Mouse (Mus musculus): ENCODE measurements around the gene Gm14597.
"Not testable (repeated sequence)": the region's sequence is repeated elsewhere in the genome, so short reads cannot be mapped to it uniquely, and the experiment has no call there.

Gene Gm14597

DNA sequence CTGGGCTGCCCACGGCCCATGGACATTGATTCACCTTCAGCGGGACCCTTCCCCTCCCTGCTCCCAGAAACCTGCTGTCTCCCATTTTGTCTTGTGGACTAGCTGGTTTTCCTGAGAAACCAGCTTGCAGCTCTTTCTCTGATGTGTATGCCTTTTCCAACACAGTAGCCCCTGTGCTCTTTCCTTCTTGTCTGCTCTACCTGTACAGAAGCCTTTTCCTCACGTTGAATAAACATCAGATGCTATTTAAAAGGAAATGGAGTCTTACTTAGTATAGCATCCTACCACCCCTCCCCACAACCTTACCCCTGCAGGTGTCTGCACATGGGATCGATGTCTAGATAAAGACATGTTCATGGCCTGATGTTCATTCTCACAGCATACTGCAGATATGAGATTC, at the start of gene Gm14597:
Gene Gm14597, minus strand, starts transcription at position 101 of the 400 bp plus-strand sequence.
- not testable (repeated sequence) for DNase-seq (ENCODE audit: low read depth, low spot score)

DNA sequence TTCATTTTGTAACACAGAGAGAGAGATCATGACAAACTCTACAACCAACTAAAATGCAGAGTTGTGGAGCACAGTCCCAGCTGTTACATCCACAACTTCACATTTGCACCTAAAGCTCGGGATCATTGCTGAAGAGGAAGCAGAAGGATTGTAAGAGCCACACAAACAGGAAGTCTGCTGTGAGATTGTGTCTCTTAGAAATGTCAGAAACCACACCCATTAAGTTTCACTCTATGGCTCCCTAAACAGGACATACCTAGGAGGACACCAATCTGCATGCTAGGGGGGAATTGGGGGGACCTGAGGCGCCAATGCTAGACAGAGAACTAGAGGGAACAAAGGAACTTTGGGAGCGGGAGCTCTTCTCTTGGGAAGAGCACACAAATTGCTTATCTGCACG, 44.1 kb upstream of the Gm14597 start:
- DNase-seq (ENCODE audit: low read depth, low spot score) = not testable (repeated sequence)

DNA sequence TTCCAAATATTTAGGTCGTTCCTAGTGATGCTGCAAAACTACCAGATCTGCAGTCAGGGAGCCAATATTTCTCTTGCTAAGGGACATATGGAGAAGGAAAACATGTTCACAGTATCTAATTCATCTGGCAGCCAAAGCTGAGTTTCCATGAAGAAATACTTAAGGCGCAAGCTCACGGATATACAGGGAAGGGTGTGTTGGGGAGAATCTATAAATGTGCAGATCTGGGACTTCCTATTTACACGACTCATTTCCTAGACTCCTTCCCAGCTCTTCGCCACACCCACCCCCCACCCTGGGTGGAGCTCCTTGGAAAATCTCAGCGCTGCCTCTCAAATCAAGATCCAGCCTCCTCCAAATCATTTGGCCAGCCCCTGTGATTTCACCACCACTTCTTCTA, 37.1 kb upstream of the Gm14597 start:
- no peak for DNase-seq (ENCODE audit: low read depth, low spot score)

DNA sequence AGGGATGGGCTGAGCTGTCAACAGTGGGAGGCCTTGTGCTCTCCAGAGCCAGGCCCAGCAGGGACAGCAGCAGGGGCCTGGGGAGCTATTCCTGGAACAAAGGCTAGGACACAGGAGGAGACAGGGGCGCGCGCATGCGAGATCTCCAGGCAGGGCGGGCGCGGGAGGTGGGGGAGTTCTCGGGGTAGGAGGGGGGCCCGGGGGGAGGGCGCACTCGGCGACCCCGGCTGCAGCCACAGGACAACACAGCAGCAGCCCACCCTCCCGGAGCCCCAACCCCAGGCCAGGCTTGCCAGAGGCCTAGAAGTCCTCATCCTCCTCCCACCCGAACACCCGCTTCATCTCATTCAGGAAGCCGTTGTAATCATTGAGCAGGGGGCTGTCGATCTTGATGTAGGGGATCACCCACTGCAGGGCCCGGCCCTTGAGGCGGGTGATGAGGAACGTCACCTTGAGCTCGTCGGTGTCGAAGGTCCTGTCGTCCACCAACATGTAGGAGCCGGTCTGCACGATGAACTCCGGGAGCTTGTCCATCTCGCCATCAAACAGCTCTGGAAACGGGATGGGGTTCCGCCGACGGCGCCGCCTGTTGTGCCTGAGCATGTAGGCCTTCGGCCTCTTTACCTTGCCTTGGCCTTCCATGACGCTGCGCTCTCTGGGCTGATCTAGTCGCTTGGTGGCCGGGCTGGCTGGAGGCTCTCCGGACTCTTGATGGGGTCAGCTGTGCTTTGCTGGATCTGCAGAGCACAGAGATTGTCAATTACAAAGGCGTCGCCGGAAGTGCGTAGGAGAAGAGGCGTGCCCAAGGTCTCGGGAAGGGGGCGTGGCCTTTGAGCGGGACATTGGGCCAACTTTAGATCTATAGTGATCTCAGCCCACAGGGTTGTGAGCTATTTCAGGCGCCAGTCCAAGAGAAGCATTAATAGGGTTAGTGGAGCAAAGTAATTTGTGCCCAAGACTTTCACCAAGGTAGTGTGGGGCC, 34.5 kb upstream of the Gm14597 start, which contains the start of gene Rtl8a:
Gene Rtl8a, minus strand, starts transcription at position 703 of the 982 bp plus-strand sequence.
- peak; percentile 83 for DNase-seq (ENCODE audit: low read depth, low spot score)

DNA sequence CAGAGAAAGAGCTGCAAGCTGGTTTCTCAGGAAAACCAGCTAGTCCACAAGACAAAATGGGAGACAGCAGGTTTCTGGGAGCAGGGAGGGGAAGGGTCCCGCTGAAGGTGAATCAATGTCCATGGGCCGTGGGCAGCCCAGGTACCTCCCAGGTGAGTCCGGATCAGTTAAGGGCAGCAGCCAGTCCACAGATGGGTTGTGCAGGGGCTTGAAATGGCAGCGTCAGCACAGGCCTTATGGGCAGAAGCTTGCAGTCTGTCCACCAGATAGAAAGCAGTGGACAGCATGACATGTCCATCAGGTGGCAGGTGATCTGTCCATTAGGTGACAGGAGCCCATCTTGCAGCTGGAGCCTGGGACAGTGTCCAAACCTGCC, 33.8 kb upstream of the Gm14597 start:
- DNase-seq (ENCODE audit: low read depth, low spot score) = not testable (repeated sequence)

DNA sequence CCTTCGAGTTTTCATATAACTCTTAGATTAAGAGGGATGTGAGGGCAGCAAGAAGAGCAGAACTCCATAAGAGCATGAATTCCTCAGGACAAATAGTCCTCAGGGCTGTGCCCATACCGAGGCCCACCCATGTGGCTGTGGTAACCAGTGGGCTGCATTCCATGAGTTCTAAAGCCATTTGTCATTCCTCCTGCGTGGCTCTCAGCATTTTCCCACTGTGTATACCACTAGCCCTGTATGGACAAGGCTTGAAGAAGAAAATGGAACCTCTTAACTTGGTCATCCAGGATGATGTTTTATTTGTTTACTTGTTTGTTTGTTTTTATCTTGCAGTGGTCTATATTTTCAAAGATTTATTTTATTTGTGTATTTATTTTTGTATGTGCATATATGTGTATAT, 29.3 kb upstream of the Gm14597 start:
- not testable (repeated sequence) for DNase-seq (ENCODE audit: low read depth, low spot score)

DNA sequence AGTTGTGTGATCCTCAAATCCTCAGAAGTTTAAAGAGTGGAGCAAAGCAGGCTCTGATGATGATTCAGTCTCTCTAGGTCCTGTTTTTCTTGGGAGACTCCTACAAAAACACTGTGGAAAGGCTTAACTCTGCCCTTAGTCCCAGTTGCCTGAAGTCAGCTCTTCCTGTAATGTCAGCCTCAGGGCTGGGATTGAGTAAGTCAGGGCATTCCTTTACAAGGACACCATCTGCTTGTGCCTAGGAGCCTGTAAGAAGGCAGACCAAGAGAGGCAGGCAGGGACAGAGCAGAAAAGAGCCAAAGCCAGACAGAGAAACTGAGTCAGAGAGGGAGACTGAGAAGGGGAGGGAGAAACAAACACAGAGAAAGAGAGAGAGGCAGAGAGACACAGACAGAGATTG, 2.6 kb upstream of the Gm14597 start:
- not testable (repeated sequence) for DNase-seq (ENCODE audit: low read depth, low spot score)

DNA sequence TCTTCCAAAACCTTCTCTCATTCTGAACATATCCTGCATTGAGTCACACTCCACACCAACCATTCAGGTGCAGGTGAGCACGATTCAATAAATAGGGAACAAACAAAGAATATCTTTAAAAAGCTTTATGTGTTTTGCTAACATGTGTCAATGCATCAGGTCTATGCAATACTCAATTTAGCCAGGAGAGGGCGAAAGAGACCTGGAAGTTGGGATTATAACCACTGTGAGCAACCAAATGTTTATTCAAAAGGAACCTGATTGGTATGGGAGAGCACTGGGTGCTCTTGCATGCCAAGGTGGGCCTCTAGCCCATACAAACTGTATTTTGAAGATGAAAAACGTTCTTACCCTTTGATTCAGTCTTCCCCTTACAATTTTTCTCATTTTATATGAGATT, 1.8 kb upstream of the Gm14597 start:
- peak; percentile 67 for DNase-seq (ENCODE audit: low read depth, low spot score)

DNA sequence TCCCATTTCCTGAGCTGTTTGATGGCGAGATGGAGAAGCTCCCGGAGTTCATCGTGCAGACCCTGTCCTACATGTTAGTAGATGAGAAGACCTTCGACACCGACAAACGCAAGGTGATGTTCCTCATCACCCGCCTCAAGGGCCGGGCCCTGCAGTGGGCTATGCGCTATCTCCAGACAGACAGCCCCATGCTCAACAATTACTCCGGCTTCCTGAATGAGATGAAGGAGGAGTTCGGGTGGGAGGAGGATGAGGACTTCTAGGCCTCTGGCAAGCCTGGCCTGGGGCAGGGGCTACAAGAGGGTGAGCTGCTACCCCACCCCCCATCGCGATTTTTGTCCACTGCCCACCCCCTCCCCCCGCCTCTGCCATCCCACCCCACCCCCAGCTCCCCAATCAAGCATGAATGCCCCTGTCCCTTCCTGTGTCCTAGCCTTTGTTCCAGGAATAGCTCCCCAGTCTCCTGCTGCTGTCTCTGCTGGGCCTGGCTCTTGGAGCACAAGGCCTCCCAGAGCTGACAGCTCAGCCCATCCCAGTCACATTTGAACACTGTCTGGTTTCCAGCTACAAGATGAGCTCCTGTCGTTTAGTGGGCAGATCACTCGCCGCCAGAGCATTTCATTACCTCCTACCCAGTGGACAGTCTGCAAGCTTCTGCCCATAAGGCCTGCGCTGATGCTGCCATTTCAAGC, 511 bp downstream of the Gm14597 start:
- DNase-seq (ENCODE audit: low read depth, low spot score) = peak; percentile 6

DNA sequence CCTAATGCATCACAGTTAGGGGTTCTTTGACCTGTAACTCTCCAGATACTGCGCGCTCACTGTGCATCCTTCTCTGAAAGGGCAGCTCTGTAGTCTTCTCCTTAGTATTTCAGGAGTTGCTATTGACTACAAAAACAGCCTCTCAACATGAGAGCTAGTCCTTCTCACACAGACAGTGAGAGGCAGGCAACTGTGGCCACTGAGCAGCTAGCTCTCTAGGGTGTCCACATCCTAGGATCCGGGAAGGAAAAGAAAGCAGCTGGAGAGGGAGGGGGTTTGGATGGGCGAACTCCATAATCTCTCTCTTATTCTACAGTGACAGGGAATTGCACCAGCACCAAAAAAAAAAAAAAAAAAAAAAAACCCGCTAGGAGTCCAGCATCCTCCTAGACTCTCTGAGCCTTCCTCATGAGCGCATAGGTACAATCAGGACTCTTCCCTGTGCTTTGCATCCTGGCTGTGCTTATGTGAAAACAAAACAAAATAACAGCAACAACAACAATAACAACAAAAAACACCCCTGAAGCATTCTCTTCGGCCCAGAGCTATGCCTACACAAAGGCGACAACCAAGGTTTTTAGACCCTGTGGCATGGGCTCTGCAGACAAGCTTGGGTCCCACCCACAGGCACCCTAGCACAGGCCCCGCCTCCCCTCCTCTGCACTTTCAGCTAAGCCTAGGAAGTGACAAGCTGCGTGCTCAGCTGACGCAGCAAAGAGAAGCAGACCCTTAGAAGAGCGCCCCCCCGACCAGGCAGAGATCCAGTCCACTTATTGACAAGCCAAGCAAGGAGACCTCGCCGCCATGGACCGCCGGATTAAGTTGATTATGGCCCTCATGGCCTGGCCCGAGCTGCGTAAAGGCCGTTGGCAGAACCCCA, 1.3 kb downstream of the Gm14597 start, which contains the start of gene Rtl8c:
Gene Rtl8c, plus strand, starts transcription at position 791 of the 880 bp plus-strand sequence.
- DNase-seq (ENCODE audit: low read depth, low spot score) = peak; percentile 61

DNA sequence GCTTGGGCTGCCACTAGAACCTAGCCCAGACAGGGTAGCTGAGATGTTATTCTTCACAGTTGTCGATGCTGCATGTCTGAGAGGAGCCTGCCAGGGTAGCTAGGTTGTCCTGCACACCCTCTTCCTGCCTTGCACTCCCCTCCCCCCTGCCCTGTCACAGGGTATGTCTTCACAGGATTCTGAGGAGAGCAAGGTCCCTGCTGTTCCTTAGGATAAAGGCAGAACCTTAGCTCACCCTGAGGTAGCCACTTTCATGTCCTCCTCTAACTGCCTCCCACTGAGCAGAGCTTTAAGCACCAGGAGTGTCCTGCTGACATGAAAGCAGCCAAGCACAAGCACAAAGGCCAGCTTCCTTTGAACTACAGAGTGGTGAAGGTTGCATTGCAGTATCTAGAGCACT, 2.6 kb downstream of the Gm14597 start:
- not testable (repeated sequence) for DNase-seq (ENCODE audit: low read depth, low spot score)

DNA sequence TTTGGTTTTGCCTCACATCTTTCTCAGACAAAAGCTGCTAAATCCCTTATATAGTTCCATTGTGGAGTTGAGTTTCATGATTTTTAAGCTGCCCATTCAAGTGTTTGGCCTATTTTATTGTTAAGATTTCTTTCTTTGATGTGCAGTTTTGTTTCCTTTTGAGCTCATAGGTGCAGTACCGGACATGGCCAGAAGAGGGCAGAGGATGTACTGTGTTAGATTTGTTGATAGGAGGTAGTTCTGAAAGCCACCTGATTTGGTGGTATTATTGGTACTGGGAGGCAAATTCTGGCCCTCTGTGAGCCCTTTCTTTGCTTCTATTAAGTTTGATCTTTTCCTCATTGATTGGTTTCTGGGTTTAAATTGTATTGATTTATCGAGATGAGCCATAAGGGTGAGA, 8.8 kb downstream of the Gm14597 start:
- not testable (repeated sequence) for DNase-seq (ENCODE audit: low read depth, low spot score)

DNA sequence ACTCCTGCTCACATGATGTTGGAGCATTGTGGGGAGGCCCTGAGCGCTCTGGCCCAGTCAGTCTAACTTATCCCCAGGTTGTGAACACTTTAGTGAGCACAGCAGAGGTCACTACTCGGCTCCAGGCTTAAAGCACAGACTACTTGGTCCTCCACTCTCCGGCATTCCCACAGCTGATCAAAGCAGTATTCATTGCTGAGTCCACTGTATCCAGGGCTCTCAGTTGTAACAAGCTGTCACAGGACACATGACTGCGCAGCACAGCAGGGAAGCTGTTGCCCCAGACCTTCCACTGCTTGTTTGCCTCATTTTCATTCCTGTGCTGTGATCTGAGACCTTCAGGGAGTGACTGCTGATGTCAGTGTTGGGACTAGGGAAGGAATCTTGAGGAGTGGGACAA, 25.4 kb downstream of the Gm14597 start:
- DNase-seq (ENCODE audit: low read depth, low spot score) = not testable (repeated sequence)

DNA sequence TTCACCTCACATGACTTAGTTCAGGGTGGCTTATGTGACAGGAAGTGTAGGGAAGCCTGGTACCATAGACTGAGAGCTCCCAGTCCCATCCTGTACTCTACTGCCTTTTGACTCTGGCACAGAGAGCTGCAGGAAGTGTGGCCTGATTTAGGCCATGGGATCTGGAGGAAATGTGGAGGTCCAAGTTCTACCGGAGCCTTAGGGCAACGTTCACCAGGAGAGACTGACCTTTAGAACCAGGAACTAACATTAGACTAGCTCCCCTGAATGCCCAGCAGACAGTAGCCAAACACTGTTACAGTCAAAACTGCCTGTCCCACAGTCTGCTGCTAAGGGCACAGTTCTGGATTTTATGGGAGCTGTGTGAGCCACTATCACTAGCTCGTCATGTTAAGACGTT, 27.4 kb downstream of the Gm14597 start:
- not testable (repeated sequence) for DNase-seq (ENCODE audit: low read depth, low spot score)

DNA sequence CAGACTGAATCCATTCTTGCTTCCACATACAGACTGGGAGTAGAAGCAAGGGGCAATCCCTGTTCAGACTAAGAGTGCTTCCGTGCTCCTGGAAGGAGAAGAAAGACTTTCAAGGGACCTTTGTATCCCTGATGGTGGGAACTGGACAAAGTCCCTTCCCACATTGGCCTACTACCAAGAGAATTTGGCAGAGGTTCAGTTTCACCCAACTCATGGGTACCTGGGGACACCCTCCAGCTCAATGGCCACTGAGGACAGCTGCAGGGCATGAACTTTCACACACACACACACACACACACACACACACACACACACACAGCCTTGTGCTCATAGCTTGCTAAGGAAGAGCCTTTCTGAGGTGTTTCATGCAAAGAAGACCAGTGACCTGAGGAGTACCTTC, 29.5 kb downstream of the Gm14597 start:
- no peak for DNase-seq (ENCODE audit: low read depth, low spot score)
